Mouse (Mus musculus) cerebellum, adult 2 months (tissue): ENCODE measurements at regions not wholly inside any gene's neighbourhood (a gene's known extent, or its start where the extent isn't known, plus 50 kb on each side); places are given as distances from the start of the nearest gene placed in this dataset.

ENCODE experiments used
- CTCF ChIP-seq: fragments of 200-500 bp; IDR thresholded peaks from 2 replicates; pipeline ENCODE4 v1.5.1; 2011; ENCODE audit warnings: low read depth, mild to moderate bottlenecking, control low read depth, low read length, moderate library complexity, borderline replicate concordance; ENCODE audit not compliant: insufficient read depth
- POLR2A ChIP-seq: fragments of 200-500 bp; IDR thresholded peaks from 2 replicates; pipeline ENCODE4 v1.6.1; 2011; ENCODE audit warnings: low read length, control low read depth, borderline replicate concordance; ENCODE audit not compliant: insufficient read depth

GRCm38 (mm10) chr13:70277667-70278591 is 359.5 kb downstream of the Ice1 start:
- TF ChIP-seq CTCF (no peak), POLR2A (no peak)
